Mouse (Mus musculus): ENCODE measurements around the gene Sobp. TPM values are rescaled to one million over a fixed set of nuclear protein-coding genes. Genes with fewer than 3 reads are reported as not detected.

Gene Sobp
- polyA plus RNA-seq, 1 experiment = 0.36 TPM

GRCm38 (mm10) chr10:43022190-43022761 is 152.1 kb downstream of the Sobp start:
- 0 out of 2 replicates have a peak overlapping the region, but pooled peaks have one; percentile 31 for H3K9ac ChIP-seq (ENCODE audit: low read depth, poor library complexity, severe bottlenecking)
- peaks cover 17% of the 10 kb centered on the region for H3K27me3 ChIP-seq (ENCODE audit: control insufficient read depth, insufficient read depth, low read length, poor library complexity, severe bottlenecking)
- no peak overlapping the region for H3K27ac ChIP-seq (ENCODE audit: insufficient read depth, low read length)
- H3K9me3 ChIP-seq (replicated peaks; ENCODE audit: control insufficient read depth, insufficient read depth, low read length, poor library complexity, severe bottlenecking) = no peaks in the 10 kb centered on the region
- peak overlapping the region; percentile 70 for H3K4me3 ChIP-seq (ENCODE audit: low read depth, low read length)
- H3K4me1 ChIP-seq (ENCODE audit: control insufficient read depth, insufficient read depth, low read length) = no peaks in the 10 kb centered on the region
- TF ChIP-seq EP300 (IDR thresholded peaks at IDR 0.05; ENCODE audit: insufficient read depth, low read depth, low read length) (no peak), CTCF (IDR thresholded peaks at IDR 0.05; ENCODE audit: low read depth, low read length) (no peak), POLR2A (IDR thresholded peaks at IDR 0.05; ENCODE audit: insufficient read depth, low read length) (no peak)
- no peaks in the 10 kb centered on the region for H3K36me3 ChIP-seq (ENCODE audit: control insufficient read depth, insufficient read depth, low read length, poor library complexity, severe bottlenecking)

DNA sequence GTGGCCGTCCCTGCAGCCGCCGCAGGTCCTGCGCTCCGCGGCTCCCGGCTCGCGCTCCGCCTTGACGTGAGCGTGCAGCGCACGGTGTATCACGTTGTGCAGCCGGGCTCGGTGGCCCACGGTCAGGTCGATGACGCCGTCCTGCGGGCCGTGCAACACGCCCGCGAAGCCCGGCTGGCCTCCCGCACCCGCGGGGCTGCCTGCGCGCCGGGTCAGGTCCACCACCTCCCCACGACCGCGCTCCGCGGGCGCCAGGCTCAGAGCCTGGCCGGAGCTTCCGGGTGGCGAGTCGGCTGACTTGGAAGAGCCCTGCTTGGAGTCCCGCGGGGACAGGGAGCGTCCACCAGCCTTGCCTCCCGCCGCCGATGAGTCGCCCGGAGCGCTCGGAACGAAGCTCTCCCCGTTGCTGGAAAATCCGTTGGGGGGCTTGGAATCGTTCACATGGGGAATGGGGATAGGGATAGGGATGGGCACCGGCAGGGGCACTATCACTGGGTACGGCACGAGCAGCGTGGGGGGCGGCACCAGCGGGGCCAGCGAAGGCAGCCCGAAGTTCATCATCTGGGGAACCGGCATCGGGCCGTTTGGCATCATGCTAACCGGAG is 152.7 kb downstream of the Sobp start:
- no peak for TF ChIP-seq EP300 (IDR thresholded peaks at IDR 0.05; ENCODE audit: insufficient read depth, low read depth, low read length)
- TF ChIP-seq POLR2A (IDR thresholded peaks at IDR 0.05; ENCODE audit: insufficient read depth, low read length) = no peak
- no peak for TF ChIP-seq CTCF (IDR thresholded peaks at IDR 0.05; ENCODE audit: low read depth, low read length)
- peak overlapping the region; percentile 31; the same call in 1 of the 2 replicates for H3K9ac ChIP-seq (ENCODE audit: low read depth, poor library complexity, severe bottlenecking)
- no peaks in the 10 kb centered on the region for H3K4me1 ChIP-seq (ENCODE audit: control insufficient read depth, insufficient read depth, low read length)
- H3K9me3 ChIP-seq (replicated peaks; ENCODE audit: control insufficient read depth, insufficient read depth, low read length, poor library complexity, severe bottlenecking) = no peaks in the 10 kb centered on the region
- peak overlapping the region; percentile 70 for H3K4me3 ChIP-seq (ENCODE audit: low read depth, low read length)
- no peaks in the 10 kb centered on the region for H3K36me3 ChIP-seq (ENCODE audit: control insufficient read depth, insufficient read depth, low read length, poor library complexity, severe bottlenecking)
- peaks cover 17% of the 10 kb centered on the region for H3K27me3 ChIP-seq (ENCODE audit: control insufficient read depth, insufficient read depth, low read length, poor library complexity, severe bottlenecking)
- no peak overlapping the region for H3K27ac ChIP-seq (ENCODE audit: insufficient read depth, low read length)

GRCm38 (mm10) chr10:43021017-43021416 is 153.3 kb downstream of the Sobp start:
- Histone ChIP-seq H3K4me3 (ENCODE audit: low read depth, low read length) (peak overlapping the region; percentile 21), H3K9me3 (replicated peaks; ENCODE audit: control insufficient read depth, insufficient read depth, low read length, poor library complexity, severe bottlenecking) (no peaks in the 10 kb centered on the region), H3K27me3 (ENCODE audit: control insufficient read depth, insufficient read depth, low read length, poor library complexity, severe bottlenecking) (peaks cover 17% of the 10 kb centered on the region), H3K9ac (ENCODE audit: low read depth, poor library complexity, severe bottlenecking) (peak overlapping the region; percentile 31; the same call in 1 of the 2 replicates), H3K27ac (ENCODE audit: insufficient read depth, low read length) (no peak overlapping the region), H3K36me3 (ENCODE audit: control insufficient read depth, insufficient read depth, low read length, poor library complexity, severe bottlenecking) (no peaks in the 10 kb centered on the region), H3K4me1 (ENCODE audit: control insufficient read depth, insufficient read depth, low read length) (no peaks in the 10 kb centered on the region)
- TF ChIP-seq EP300 (IDR thresholded peaks at IDR 0.05; ENCODE audit: insufficient read depth, low read depth, low read length) (no peak), CTCF (IDR thresholded peaks at IDR 0.05; ENCODE audit: low read depth, low read length) (no peak), POLR2A (IDR thresholded peaks at IDR 0.05; ENCODE audit: insufficient read depth, low read length) (no peak)

- no peak for TF ChIP-seq EP300 (IDR thresholded peaks at IDR 0.05; ENCODE audit: insufficient read depth, low read depth, low read length)
- no peak for TF ChIP-seq CTCF (IDR thresholded peaks at IDR 0.05; ENCODE audit: low read depth, low read length)
- no peak for TF ChIP-seq POLR2A (IDR thresholded peaks at IDR 0.05; ENCODE audit: insufficient read depth, low read length)
- Histone ChIP-seq H3K4me3 (ENCODE audit: low read depth, low read length) (no peak overlapping the region), H3K9me3 (replicated peaks; ENCODE audit: control insufficient read depth, insufficient read depth, low read length, poor library complexity, severe bottlenecking) (no peaks in the 10 kb centered on the region), H3K27me3 (ENCODE audit: control insufficient read depth, insufficient read depth, low read length, poor library complexity, severe bottlenecking) (no peaks in the 10 kb centered on the region; the same call in none of the 2 replicates), H3K4me1 (ENCODE audit: control insufficient read depth, insufficient read depth, low read length) (no peaks in the 10 kb centered on the region), H3K27ac (ENCODE audit: insufficient read depth, low read length) (no peak overlapping the region), H3K36me3 (ENCODE audit: control insufficient read depth, insufficient read depth, low read length, poor library complexity, severe bottlenecking) (no peaks in the 10 kb centered on the region), H3K9ac (ENCODE audit: low read depth, poor library complexity, severe bottlenecking) (no peak overlapping the region)
Measured at GRCm38 (mm10) chr10:43014782-43015181, 159.5 kb downstream of the Sobp start.

- Histone ChIP-seq H3K9ac (ENCODE audit: low read depth, poor library complexity, severe bottlenecking) (no peak overlapping the region), H3K4me3 (ENCODE audit: low read depth, low read length) (no peak overlapping the region), H3K4me1 (ENCODE audit: control insufficient read depth, insufficient read depth, low read length) (no peaks in the 10 kb centered on the region), H3K9me3 (replicated peaks; ENCODE audit: control insufficient read depth, insufficient read depth, low read length, poor library complexity, severe bottlenecking) (no peaks in the 10 kb centered on the region), H3K36me3 (ENCODE audit: control insufficient read depth, insufficient read depth, low read length, poor library complexity, severe bottlenecking) (no peaks in the 10 kb centered on the region), H3K27ac (ENCODE audit: insufficient read depth, low read length) (no peak overlapping the region), H3K27me3 (ENCODE audit: control insufficient read depth, insufficient read depth, low read length, poor library complexity, severe bottlenecking) (no peaks in the 10 kb centered on the region; the same call in 1 of the 2 replicates)
- TF ChIP-seq CTCF (IDR thresholded peaks at IDR 0.05; ENCODE audit: low read depth, low read length) (no peak), EP300 (IDR thresholded peaks at IDR 0.05; ENCODE audit: insufficient read depth, low read depth, low read length) (no peak), POLR2A (IDR thresholded peaks at IDR 0.05; ENCODE audit: insufficient read depth, low read length) (no peak)
Measured at GRCm38 (mm10) chr10:43014358-43014757, 160.0 kb downstream of the Sobp start.

DNA sequence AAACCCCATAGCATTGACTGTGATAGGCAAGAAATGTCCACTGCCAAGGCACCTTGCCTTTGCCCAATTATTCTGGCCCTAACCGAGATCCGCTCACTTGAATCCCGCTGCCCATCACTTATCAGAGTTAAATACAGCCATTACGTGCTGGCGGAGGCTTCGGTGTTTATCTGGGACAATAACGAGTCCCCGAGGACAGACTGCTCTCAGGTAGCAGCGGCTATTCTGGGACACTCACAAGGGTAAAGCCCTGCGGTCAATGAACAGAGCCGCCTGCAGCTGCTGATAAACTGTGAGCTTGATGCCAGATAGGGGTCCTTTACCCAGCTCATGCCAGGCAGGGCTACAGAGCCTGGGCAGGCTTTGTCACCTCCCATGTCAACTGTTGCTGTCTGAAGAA is 166.2 kb downstream of the Sobp start:
- Histone ChIP-seq H3K9ac (ENCODE audit: low read depth, poor library complexity, severe bottlenecking) (no peak overlapping the region), H3K27ac (ENCODE audit: insufficient read depth, low read length) (no peak overlapping the region), H3K9me3 (replicated peaks; ENCODE audit: control insufficient read depth, insufficient read depth, low read length, poor library complexity, severe bottlenecking) (no peaks in the 10 kb centered on the region), H3K4me3 (ENCODE audit: low read depth, low read length) (0 out of 2 replicates have a peak overlapping the region, but pooled peaks have one; percentile 35), H3K36me3 (ENCODE audit: control insufficient read depth, insufficient read depth, low read length, poor library complexity, severe bottlenecking) (no peaks in the 10 kb centered on the region), H3K4me1 (ENCODE audit: control insufficient read depth, insufficient read depth, low read length) (no peaks in the 10 kb centered on the region), H3K27me3 (ENCODE audit: control insufficient read depth, insufficient read depth, low read length, poor library complexity, severe bottlenecking) (no peaks in the 10 kb centered on the region)
- TF ChIP-seq EP300 (IDR thresholded peaks at IDR 0.05; ENCODE audit: insufficient read depth, low read depth, low read length) (no peak), POLR2A (IDR thresholded peaks at IDR 0.05; ENCODE audit: insufficient read depth, low read length) (no peak), CTCF (IDR thresholded peaks at IDR 0.05; ENCODE audit: low read depth, low read length) (no peak)
